Mouse (Mus musculus): ENCODE results near the gene Iffo2.

DNA sequence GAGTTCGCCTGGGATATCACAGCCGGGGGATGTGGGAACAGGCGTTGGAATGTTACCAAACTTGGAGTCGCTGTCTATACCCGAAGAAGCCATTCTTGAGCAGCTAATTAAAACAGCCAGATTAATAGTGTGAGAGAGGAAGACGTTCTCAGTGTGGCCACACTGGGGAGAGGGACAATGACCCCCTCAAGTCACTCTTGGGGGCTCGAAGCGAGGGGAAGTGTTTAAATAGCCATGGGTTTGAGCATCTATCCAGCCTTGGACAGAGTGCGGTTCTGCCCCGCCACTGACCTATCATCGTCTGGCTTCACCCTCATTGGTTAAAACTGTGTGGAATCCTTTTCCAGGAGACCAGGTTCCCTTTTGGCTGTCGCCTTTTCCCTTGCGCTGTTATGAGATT is 68.0 kb downstream of the Iffo2 start:
- TF ChIP-seq POLR2A (IDR thresholded peaks at IDR 0.05; ENCODE audit: low read depth, low read length) (no peak), CTCF (IDR thresholded peaks at IDR 0.05; ENCODE audit: extremely low read depth, insufficient read length, insufficient replicate concordance, low read depth, low read length) (no peak)

Data from small intestine, adult 2 months (tissue).